Mouse (Mus musculus) myocyte (in vitro differentiated cells): ENCODE results near the gene Plcb4.

Source experiments
- E2F4 ChIP-seq: IDR thresholded peaks from one replicate; pipeline ENCODE4 v1.6.1; 2011; ENCODE audit warnings: mild to moderate bottlenecking, control low read depth, moderate library complexity; ENCODE audit not compliant: insufficient read depth
- MAX ChIP-seq: IDR thresholded peaks from one replicate; pipeline ENCODE4 v1.6.1; 2011; ENCODE audit warnings: low read depth, mild to moderate bottlenecking, control low read depth
- MYOG ChIP-seq, 3 experiments: IDR thresholded peaks; one replicate each; pipeline ENCODE4 v1.6.1; 2011; ENCODE audit warnings: control low read depth in 2 of 3, low read depth in 2 of 3, mild to moderate bottlenecking in 2 of 3; ENCODE audit not compliant: insufficient read length in 2 of 3, control insufficient read depth in 1 of 3, insufficient read depth in 1 of 3
- POLR2A ChIP-seq: IDR thresholded peaks from one replicate; pipeline ENCODE4 v1.6.1; 2011; ENCODE audit warnings: low read depth, mild to moderate bottlenecking, control low read depth, moderate library complexity; ENCODE audit not compliant: insufficient read length
- POLR2AphosphoS2 ChIP-seq: IDR thresholded peaks from one replicate; pipeline ENCODE4 v1.6.1; 2011; ENCODE audit warnings: low read depth, control low read depth; ENCODE audit not compliant: insufficient read length
- SRF ChIP-seq: IDR thresholded peaks from one replicate; pipeline ENCODE4 v1.6.1; 2011; ENCODE audit warnings: low read depth; ENCODE audit not compliant: control insufficient read depth, insufficient read length
- USF1 ChIP-seq: IDR thresholded peaks from one replicate; pipeline ENCODE4 v1.6.1; 2011; ENCODE audit warnings: low read depth, mild to moderate bottlenecking, control low read depth, moderate library complexity

DNA sequence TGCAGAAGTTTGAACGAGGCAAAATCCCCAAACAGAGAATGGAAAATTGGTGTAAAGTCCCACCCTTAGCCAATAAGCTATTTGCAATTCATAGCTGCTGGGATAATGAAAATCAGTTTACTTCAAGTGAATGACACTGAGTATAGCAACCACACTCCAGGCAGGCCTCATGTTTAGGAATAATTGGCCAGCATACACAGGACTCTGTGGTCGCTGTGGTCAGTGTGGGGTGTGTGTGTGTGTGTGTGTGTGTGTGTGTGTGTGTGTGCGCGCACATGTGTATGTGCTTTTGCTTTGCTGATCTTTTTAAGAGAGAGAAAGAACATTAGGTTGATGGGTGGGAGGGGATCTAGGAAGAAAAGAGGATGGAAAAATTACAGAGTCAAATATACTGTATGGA, 134.1 kb downstream of the Plcb4 start:
- no peak for TF ChIP-seq POLR2A
- no peak for TF ChIP-seq USF1
- no peak for TF ChIP-seq POLR2AphosphoS2
- TF ChIP-seq E2F4, result no peak
- TF ChIP-seq SRF, result no peak
- no peak for TF ChIP-seq MYOG (IDR thresholded peaks at IDR 0.05; ENCODE audit: control insufficient read depth in 1 of 3, insufficient read depth in 1 of 3, insufficient read length in 2 of 3, low read depth in 2 of 3)
- no peak for TF ChIP-seq MAX
